Mouse (Mus musculus) liver, embryonic 14.5 days (tissue): ENCODE results near the gene Rhbg.

ENCODE experiments used
- CTCF ChIP-seq: IDR thresholded peaks from 2 replicates; pipeline ENCODE4 v1.5.1; 2016; ENCODE audit warnings: antibody characterized with exemption, low read depth, control low read depth
- EP300 ChIP-seq: IDR thresholded peaks from 2 replicates; pipeline ENCODE4 v1.6.1; 2016; ENCODE audit warnings: antibody characterized with exemption, low read depth

DNA sequence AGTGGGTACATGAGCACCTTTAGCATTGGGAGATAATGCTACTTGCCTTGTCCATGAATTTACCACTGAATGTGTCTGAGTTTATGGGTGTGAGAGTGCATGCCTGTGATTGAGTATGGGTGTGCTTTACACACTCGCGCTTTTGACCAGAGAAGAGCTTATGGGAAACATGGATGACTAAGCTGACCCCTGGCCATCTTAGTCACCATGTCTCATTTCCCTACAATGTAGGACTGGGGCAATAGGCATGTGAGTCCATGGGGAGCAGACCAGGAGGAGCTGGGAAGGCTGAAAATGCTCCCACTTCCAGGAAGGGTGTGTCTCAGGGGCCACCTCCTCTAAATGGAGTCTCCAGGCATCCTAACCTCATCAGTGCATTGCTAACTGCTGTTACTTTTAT lies 44.4 kb downstream of the Rhbg start:
- TF ChIP-seq CTCF, result no peak
- TF ChIP-seq EP300, result no peak
